Mouse (Mus musculus): ENCODE results near the gene Cebpa.
A peak's percentile ranks its signal among the peaks of the same experiment; 100 is the strongest.

The Cebpa gene

GRCm38 (mm10) chr7:35118841-35119413 lies at the start of gene Cebpa:
Gene Cebpa, plus strand, starts transcription at chr7:35119293.
- DNase-seq (ENCODE audit: low spot score): peak; percentile 48

DNA sequence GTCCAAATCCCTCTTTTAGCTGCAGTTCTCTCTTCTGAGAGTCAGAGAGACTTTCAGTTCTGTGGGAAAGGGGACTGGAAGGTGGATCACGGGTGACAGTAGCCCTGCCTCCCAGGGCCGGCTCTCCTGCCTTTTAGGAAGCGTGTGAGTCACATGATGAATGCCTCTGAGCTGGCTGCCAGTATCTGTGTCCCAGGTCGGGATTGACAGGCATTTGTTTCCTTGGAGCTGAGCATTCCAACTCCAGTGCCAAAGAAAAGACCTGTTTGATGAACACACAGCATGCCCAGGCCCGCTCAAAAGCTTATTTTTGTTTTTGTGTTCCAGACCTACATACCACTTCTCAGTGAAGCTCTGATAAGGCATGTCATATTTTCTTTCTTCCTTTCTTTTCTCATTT lies 42.4 kb upstream of the Cebpa start:
- no peak for DNase-seq (ENCODE audit: low spot score)

DNA sequence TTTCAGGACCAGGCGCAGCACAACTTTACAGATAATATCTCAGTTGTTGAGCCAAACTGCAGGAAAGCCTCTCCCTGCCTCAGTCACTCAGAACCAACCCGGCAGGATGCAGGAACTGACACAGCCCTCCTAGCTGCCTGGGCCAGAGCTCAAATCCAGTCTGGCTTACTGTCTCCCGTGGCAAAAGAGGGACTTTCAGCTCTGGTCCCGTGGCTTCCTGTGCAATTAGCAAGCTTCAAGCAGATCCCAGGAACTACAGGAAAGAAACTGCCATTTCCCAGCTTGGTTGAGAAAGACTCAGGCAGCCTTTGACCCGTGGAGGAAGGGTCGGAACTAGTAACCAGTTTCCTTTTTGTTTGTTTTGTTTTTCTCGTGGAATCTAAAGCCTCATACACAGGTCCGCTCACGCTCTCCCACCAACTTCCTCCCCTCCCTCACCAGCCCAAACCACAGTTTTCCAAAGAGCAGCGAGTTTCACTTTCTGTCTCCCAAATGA lies 38.2 kb upstream of the Cebpa start:
- DNase-seq (ENCODE audit: low spot score): no peak

- DNase-seq (ENCODE audit: low spot score): no peak
Measured at GRCm38 (mm10) chr7:35081406-35082104, 37.5 kb upstream of the Cebpa start.

GRCm38 (mm10) chr7:35084565-35085360 lies 34.3 kb upstream of the Cebpa start:
- no peak for DNase-seq (ENCODE audit: low spot score)

DNA sequence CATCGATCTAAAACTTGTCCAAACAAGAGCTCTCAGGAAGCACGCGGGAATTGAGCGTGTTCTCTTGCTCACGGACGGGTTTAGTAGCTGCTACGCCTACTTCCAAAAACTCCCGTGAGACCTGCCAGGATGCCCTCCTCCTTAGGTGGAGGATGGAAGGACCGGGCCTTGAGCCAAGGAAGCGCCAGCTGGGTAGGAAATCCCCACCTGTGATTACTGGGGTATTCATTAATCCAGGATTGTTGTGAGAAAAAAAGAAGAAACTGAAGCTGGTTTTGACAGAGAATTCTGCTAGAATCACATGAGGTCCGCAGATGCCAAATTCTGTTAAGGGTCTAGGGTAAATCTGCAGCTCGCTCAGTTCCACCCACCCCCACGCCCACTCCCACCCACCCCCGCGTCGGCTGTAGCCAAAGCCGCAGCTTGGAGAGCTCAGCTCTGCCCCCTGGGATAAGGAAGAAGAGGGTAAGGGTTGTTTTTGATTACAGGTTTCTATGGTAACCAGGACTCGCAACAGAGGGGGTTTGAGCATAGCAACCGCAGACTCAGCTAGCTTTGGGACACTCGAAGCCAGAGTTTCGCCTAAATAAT lies 32.7 kb upstream of the Cebpa start:
- no peak for DNase-seq (ENCODE audit: low spot score)

- DNase-seq (ENCODE audit: low spot score): no peak
Measured at GRCm38 (mm10) chr7:35090550-35090949, 28.5 kb upstream of the Cebpa start.

- no peak for DNase-seq (ENCODE audit: low spot score)
Measured at GRCm38 (mm10) chr7:35094975-35095678, 24.0 kb upstream of the Cebpa start.

- no peak for DNase-seq (ENCODE audit: low spot score)
Measured at GRCm38 (mm10) chr7:35098777-35099176, 20.3 kb upstream of the Cebpa start.

GRCm38 (mm10) chr7:35099528-35099927 lies 19.6 kb upstream of the Cebpa start:
- DNase-seq (ENCODE audit: low spot score): no peak

DNA sequence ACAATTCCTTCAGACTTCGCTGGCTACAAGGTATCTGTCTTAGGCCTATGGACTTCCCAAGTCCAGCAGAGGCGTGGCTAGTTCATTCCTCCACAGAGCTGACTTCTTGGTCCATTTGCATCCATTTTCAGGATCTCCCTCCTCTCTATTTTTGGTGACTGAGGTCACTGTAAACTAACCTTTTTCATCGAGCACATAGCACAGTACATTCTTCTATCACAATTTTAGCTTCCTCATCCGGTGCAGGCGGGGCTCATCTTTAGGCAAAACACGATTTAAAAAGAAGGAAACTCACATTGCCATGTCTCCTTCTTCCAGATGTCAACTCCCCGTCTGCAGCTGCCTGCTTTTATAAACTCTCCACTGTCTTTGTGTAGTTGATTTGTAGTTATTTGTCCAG lies 12.5 kb upstream of the Cebpa start:
- no peak for DNase-seq (ENCODE audit: low spot score)

DNA sequence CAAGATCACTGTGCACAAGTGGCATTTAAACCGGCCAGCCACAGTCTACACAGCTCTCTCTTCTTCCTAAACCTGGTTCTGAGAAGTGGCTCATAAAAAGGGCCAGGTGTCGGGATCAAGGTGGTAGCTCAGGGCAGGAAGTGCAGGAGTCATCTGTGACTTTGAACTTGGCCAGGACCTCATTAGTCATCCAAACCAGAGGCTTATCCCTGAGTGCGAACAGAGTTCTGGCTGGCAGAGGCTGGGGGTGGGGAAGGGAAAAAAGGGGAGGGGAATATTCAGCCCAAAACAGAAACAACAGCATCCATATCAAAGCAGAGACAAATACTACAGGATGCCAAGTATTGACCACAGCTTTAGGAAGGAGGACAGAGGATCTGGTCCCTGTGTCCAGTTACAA lies 11.5 kb upstream of the Cebpa start:
- no peak for DNase-seq (ENCODE audit: low spot score)

GRCm38 (mm10) chr7:35108046-35108445 lies 11.0 kb upstream of the Cebpa start:
- no peak for DNase-seq (ENCODE audit: low spot score)

DNA sequence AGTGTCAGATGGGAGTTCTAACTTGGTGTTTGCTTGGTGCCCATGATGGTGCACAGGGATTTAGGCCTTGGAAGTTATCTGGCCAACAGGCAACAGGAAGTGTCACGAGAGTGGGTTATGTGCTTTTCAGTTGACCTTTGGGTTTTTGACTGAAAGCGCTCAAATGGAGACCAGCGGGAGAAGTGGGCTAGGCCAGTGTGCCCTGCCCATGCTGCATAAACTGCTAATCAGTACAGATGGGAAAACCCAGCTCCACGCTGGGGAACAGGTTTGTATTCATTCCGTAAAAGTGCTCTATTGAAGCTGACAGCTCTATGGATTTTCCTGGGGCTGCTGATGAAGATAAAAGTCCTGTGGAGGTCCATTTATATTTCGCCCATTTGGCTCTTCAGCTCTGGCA lies 10.4 kb upstream of the Cebpa start:
- no peak for DNase-seq (ENCODE audit: low spot score)

- no peak for DNase-seq (ENCODE audit: low spot score)
Measured at GRCm38 (mm10) chr7:35113136-35113535, 6.0 kb upstream of the Cebpa start.

DNA sequence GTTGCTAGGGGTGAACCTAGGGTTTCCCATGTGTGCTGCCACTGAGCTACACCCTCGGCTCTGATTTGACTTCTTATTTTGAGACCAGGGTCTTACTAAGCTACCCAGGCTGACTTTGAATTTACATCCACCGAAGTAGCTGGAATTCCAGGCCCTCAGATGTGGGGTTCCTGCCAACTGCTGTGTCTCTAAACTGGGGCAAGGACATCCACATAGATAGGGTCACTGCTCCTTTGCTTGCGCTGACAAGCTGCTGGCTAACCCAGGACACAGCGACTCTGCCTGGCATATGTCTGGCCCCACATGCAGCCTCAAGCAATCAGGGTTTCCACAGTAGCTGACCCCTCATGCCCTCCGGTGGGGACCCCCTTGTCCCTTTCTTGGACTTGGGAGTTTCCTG lies 5.4 kb upstream of the Cebpa start:
- no peak for DNase-seq (ENCODE audit: low spot score)

- DNase-seq (ENCODE audit: low spot score): no peak
Measured at GRCm38 (mm10) chr7:35116524-35116923, 2.6 kb upstream of the Cebpa start.

DNA sequence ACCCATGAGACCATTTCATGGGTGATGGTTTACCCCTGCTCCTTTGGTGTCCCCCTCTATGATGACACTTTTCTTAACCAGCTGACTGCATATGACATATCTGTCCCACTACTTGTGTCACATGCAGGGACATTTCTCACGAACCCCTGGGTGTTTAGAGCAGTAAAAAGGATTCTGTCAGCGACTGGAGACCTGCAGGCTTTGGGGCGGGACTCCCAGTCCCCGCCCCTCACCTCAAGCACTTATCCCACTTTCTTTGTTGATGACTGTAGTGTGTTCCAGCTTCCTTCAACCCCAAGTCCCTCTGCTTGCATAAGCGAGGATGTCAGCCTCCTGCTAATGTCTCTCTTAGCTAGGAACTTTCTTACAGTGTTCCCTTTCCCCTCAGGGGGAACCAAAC lies 2.0 kb upstream of the Cebpa start:
- DNase-seq (ENCODE audit: low spot score): no peak

GRCm38 (mm10) chr7:35117761-35118098 lies 1.4 kb upstream of the Cebpa start:
- no peak for DNase-seq (ENCODE audit: low spot score)

DNA sequence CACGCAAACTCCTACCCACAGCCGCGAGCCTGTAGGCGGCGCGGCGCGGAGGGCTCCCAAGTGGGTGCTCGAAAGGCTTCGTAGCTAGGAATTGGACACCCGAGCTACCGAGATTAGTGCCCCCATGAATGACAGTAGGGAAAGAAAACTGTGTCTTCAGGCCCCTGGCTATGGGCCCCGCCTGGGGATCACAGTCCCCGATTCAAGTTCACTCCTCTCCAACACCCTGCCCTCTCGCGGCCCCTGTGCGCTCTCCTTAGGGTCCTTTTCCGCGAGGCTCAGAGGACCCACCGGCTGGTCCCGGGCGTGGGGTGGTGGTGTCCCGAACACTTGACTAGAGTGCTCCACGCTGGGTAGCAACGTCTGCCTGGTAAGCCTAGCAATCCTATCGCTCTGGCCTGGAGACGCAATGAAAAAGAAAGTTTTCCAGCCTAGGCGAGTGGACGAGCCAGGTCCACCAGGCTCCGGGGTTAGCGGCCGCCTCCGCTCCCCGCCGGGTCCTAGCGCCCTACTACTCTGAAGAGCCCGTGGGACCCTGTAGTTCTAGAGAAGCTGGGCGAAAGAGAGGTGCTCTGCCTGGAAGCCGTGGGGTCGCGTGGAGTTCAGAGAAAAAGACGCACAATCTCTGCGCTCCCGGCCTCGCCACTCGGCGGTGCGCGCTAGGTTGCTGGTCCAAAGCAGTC lies 853 bp upstream of the Cebpa start:
- peak; percentile 7 for DNase-seq (ENCODE audit: low spot score)

- DNase-seq (ENCODE audit: low spot score): no peak
Measured at GRCm38 (mm10) chr7:35119506-35120145, 533 bp downstream of the Cebpa start.
